Mouse (Mus musculus): Measurements from ENCODE around the gene Tnfsf10. TPM values are rescaled to one million over a fixed set of nuclear protein-coding genes. Genes with fewer than 3 reads are reported as not detected.
"Not testable (repeated sequence)": the region's sequence is repeated elsewhere in the genome, so short reads cannot be mapped to it uniquely, and the experiment has no call there.

Gene Tnfsf10
- polyA plus RNA-seq, 1 experiment from 2014 or later, result not detected

DNA sequence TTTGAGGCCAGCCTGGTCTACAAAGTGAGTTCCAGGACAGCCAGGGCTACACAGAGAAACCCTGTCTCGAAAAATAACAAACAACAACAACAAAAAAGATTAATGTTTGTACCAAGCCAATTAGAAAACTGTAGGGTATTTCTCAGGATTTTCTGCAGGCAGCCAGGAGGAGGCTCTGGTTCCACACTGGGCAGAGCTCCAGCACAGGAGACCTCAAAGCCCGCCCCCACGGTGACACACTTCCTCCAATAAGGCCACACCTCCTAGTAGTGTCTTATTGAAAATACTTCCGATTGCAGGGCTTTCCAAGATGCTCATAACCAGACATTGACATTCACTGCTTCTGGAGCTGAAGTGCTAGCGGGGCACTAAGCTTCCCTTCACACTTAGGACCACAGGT, 25.9 kb upstream of the Tnfsf10 start:
- not testable (repeated sequence) for H3K9ac ChIP-seq (replicated peaks; ENCODE audit: low read length); H3K36me3 ChIP-seq (replicated peaks; ENCODE audit: control insufficient read depth, insufficient read depth, low read depth, low read length); ATAC-seq (replicated peaks; ENCODE audit: insufficient number of reproducible peaks, low FRiP score, low TSS enrichment, low read depth); H3K4me1 ChIP-seq (ENCODE audit: control insufficient read depth, insufficient read depth, low read length); H3K9me3 ChIP-seq (replicated peaks; ENCODE audit: control insufficient read depth, low read length); H3K4me3 ChIP-seq (ENCODE audit: low read depth, low read length); H3K27me3 ChIP-seq (ENCODE audit: control insufficient read depth, insufficient read depth, low read length); H3K27ac ChIP-seq (replicated peaks; ENCODE audit: low read depth, low read length); H3K4me2 ChIP-seq (ENCODE audit: low read depth, low read length); DNase-seq (ENCODE audit: low spot score)
- 87% methylated on average over 5 of the region's 5 CpGs for WGBS

DNA sequence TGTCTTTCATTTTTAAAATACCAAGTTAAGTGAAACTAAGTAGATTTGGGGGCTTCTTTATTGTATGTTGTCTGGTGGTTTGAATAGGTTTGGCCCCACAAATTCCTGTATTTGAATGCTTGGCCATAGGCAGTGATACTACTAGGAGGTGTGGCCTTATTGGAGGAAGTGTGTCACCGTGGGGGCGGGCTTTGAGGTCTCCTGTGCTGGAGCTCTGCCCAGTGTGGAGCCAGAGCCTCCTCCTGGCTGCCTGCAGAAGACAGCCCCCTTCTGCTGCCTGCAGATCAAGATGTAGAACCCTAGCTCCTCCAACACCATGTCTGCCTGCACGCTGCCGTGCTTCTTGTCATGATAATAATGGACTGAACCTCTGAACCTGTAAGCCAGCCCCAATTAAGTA, 25.4 kb upstream of the Tnfsf10 start:
- 91% methylated on average over 4 of the region's 4 CpGs for WGBS
- H3K9ac ChIP-seq (replicated peaks; ENCODE audit: low read length); H3K4me1 ChIP-seq (ENCODE audit: control insufficient read depth, insufficient read depth, low read length); H3K27me3 ChIP-seq (ENCODE audit: control insufficient read depth, insufficient read depth, low read length); H3K36me3 ChIP-seq (replicated peaks; ENCODE audit: control insufficient read depth, insufficient read depth, low read depth, low read length); ATAC-seq (replicated peaks; ENCODE audit: insufficient number of reproducible peaks, low FRiP score, low TSS enrichment, low read depth); H3K4me3 ChIP-seq (ENCODE audit: low read depth, low read length); H3K27ac ChIP-seq (replicated peaks; ENCODE audit: low read depth, low read length); H3K9me3 ChIP-seq (replicated peaks; ENCODE audit: control insufficient read depth, low read length); DNase-seq (ENCODE audit: low spot score); H3K4me2 ChIP-seq (ENCODE audit: low read depth, low read length): not testable (repeated sequence)

DNA sequence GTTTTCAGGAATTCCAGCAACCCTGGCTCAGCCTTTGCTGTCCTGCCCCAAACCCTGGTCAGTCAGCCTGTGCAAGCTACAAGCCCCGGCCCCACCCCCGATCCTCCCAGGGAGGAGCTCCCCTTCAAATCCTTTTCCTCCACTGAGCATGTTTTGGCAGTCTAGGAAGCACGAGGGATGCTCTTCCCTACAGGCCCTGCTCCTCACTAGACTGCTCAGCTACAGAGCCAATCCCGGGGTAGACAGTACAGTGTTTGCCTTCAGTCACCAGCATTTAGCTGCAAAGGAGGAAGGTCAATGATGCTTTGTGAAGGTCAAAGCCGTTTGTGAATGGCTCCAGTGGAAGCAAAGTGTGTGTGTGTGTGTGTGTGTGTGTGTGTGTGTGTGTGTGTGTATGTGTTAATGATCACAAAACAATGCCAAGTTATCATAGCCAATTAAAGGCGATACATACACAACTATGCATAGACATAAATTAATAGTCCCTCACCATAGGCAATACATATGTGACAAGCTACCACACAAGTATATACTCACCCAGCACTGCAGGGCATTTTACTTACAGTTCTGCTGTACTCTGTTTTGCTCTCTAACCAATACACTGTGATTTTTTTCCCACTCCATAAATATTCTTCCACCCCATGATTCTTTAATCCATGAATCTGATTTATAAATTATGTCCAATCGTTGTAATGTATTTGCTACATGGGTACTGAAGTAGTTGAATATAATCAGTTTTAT, 23.0 kb upstream of the Tnfsf10 start:
- Histone ChIP-seq H3K9me3 (replicated peaks; ENCODE audit: control insufficient read depth, low read length) (no peaks in the 10 kb centered on the region), H3K4me1 (ENCODE audit: control insufficient read depth, insufficient read depth, low read length) (no peaks in the 10 kb centered on the region), H3K4me2 (ENCODE audit: low read depth, low read length) (no peak overlapping the region), H3K27me3 (ENCODE audit: control insufficient read depth, insufficient read depth, low read length) (no peaks in the 10 kb centered on the region), H3K4me3 (ENCODE audit: low read depth, low read length) (no peak overlapping the region), H3K9ac (replicated peaks; ENCODE audit: low read length) (no peak overlapping the region), H3K36me3 (replicated peaks; ENCODE audit: control insufficient read depth, insufficient read depth, low read depth, low read length) (no peaks in the 10 kb centered on the region), H3K27ac (replicated peaks; ENCODE audit: low read depth, low read length) (no peak overlapping the region)
- 65% methylated on average over 7 of the region's 7 CpGs for WGBS
- ATAC-seq (replicated peaks; ENCODE audit: insufficient number of reproducible peaks, low FRiP score, low TSS enrichment, low read depth) (no peak), DNase-seq (ENCODE audit: low spot score) (no peak)

DNA sequence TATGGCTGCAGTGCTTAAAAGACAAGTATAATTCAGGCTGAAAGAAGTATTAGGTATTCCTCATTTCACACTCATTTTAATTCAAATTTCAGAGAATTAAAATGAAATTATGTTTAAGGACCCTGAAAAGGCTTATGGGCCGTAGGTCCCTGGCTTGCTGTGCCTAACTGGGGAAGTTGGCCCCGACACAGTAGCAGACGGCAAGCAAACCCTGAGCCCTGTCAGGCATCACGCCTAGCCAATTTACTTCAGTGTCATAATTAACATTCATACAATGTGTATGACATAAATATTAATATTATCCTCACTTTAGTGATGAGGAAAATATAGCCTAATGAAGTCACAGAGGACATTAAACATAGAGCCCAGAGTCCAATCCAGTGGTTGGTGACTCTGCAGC, 16.4 kb upstream of the Tnfsf10 start:
- WGBS, result 85% methylated on average over 4 of the region's 4 CpGs

DNA sequence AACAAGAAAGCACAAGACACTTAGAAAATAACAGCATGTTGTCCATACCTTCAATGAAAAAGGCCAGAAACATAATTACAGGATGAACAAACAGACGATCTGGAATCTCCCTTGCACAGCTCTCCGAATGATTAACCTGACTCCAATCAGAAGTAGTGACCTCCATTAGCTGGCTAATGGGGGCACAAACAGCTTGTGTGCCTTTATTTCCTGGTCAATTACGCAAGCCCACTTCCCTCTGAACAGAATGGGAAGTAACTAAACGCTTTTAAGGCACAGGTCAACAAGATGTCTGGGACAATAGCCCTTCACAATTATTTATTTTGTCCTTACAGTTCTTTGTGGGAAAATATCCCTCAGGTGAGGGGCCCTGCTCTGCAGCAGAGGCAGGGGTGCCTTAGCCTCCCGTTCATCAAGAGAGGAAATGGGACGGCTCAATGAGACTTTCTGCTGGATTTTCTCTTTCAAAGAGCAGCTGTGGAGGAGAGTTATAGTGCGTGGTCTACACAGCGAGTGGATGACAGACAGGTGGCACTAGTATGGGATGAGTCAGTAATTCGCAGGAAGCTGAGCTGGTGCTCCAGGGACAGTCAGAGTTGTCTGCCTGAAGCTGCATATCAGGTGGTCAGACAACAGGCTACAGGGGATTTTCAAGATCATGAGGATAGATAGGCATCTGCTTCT, 14.3 kb upstream of the Tnfsf10 start:
- DNase-seq (ENCODE audit: low spot score), result no peak
- WGBS, result 66% methylated on average over 9 of the region's 9 CpGs
- H3K9ac ChIP-seq (replicated peaks; ENCODE audit: low read length), result no peak overlapping the region
- ATAC-seq (replicated peaks; ENCODE audit: insufficient number of reproducible peaks, low FRiP score, low TSS enrichment, low read depth), result no peak
- H3K4me3 ChIP-seq (ENCODE audit: low read depth, low read length), result no peak overlapping the region
- H3K27ac ChIP-seq (replicated peaks; ENCODE audit: low read depth, low read length), result no peak overlapping the region
- no peaks in the 10 kb centered on the region for H3K36me3 ChIP-seq (replicated peaks; ENCODE audit: control insufficient read depth, insufficient read depth, low read depth, low read length)
- H3K4me2 ChIP-seq (ENCODE audit: low read depth, low read length), result no peak overlapping the region
- H3K27me3 ChIP-seq (ENCODE audit: control insufficient read depth, insufficient read depth, low read length), result no peaks in the 10 kb centered on the region
- H3K4me1 ChIP-seq (ENCODE audit: control insufficient read depth, insufficient read depth, low read length), result no peaks in the 10 kb centered on the region
- H3K9me3 ChIP-seq (replicated peaks; ENCODE audit: control insufficient read depth, low read length), result no peaks in the 10 kb centered on the region

More for the DNA sequence above, 16.4 kb upstream of the Tnfsf10 start:
- no peaks in the 10 kb centered on the region for H3K27me3 ChIP-seq (ENCODE audit: control insufficient read depth, insufficient read depth, low read length)
- H3K4me3 ChIP-seq (ENCODE audit: low read depth, low read length), result no peak overlapping the region
- no peak overlapping the region for H3K27ac ChIP-seq (replicated peaks; ENCODE audit: low read depth, low read length)
- no peak overlapping the region for H3K4me2 ChIP-seq (ENCODE audit: low read depth, low read length)
- H3K36me3 ChIP-seq (replicated peaks; ENCODE audit: control insufficient read depth, insufficient read depth, low read depth, low read length), result no peaks in the 10 kb centered on the region
- H3K9me3 ChIP-seq (replicated peaks; ENCODE audit: control insufficient read depth, low read length), result no peaks in the 10 kb centered on the region
- DNase-seq (ENCODE audit: low spot score) (no peak), ATAC-seq (replicated peaks; ENCODE audit: insufficient number of reproducible peaks, low FRiP score, low TSS enrichment, low read depth) (no peak)
- no peak overlapping the region for H3K9ac ChIP-seq (replicated peaks; ENCODE audit: low read length)
- H3K4me1 ChIP-seq (ENCODE audit: control insufficient read depth, insufficient read depth, low read length), result no peaks in the 10 kb centered on the region

DNA sequence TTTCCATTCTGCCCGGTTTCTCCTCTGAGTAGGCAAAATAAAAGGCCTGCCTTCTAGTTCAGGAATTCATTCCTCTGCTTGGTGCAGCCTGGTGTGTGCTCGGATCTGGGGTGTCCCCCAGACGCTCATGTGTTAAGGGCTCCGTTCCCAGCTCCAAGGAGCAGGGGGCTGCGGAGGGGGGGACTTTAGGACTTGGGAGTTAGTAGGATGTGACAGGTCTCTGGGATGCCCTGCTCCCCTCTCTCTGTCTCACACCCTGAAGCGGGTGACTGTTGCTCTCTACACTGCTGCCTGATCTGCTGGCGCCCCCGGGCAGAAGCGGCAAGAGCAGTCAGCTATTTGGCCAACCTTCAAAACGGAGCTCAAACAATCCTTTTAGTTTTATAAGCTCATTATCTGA, 10.0 kb upstream of the Tnfsf10 start:
- 81% methylated on average over 10 of the region's 10 CpGs for WGBS
- Histone ChIP-seq H3K4me2 (ENCODE audit: low read depth, low read length) (no peak overlapping the region), H3K27ac (replicated peaks; ENCODE audit: low read depth, low read length) (no peak overlapping the region), H3K9ac (replicated peaks; ENCODE audit: low read length) (no peak overlapping the region), H3K9me3 (replicated peaks; ENCODE audit: control insufficient read depth, low read length) (no peaks in the 10 kb centered on the region), H3K36me3 (replicated peaks; ENCODE audit: control insufficient read depth, insufficient read depth, low read depth, low read length) (no peaks in the 10 kb centered on the region), H3K4me1 (ENCODE audit: control insufficient read depth, insufficient read depth, low read length) (no peaks in the 10 kb centered on the region), H3K4me3 (ENCODE audit: low read depth, low read length) (no peak overlapping the region), H3K27me3 (ENCODE audit: control insufficient read depth, insufficient read depth, low read length) (no peaks in the 10 kb centered on the region)
- DNase-seq (ENCODE audit: low spot score) (no peak), ATAC-seq (replicated peaks; ENCODE audit: insufficient number of reproducible peaks, low FRiP score, low TSS enrichment, low read depth) (no peak)

DNA sequence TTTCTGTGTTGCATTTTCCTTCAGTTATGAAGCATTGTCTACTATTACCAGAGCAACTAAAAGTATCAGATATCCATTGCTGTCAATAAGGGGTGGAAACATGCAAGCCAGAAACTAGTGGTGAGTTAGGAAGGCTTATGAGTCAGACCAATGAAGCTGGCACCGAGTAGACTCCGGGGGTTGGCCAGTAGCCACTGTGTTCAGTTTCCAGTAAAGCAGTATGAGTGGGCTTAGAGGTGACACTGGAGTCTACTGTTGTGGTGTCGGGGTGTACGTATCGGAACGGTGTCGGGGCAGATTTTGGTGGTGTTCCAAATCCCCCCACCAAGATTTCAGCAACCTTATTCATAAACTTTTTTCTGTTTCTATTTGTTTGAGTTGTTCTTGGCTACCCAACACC, 5.9 kb upstream of the Tnfsf10 start:
- Histone ChIP-seq H3K4me3 (ENCODE audit: low read depth, low read length) (no peak overlapping the region), H3K4me2 (ENCODE audit: low read depth, low read length) (no peak overlapping the region), H3K4me1 (ENCODE audit: control insufficient read depth, insufficient read depth, low read length) (no peaks in the 10 kb centered on the region), H3K9ac (replicated peaks; ENCODE audit: low read length) (no peak overlapping the region), H3K27ac (replicated peaks; ENCODE audit: low read depth, low read length) (no peak overlapping the region), H3K9me3 (replicated peaks; ENCODE audit: control insufficient read depth, low read length) (no peaks in the 10 kb centered on the region), H3K36me3 (replicated peaks; ENCODE audit: control insufficient read depth, insufficient read depth, low read depth, low read length) (no peaks in the 10 kb centered on the region), H3K27me3 (ENCODE audit: control insufficient read depth, insufficient read depth, low read length) (no peaks in the 10 kb centered on the region)
- DNase-seq (ENCODE audit: low spot score) (no peak), ATAC-seq (replicated peaks; ENCODE audit: insufficient number of reproducible peaks, low FRiP score, low TSS enrichment, low read depth) (no peak)
- 89% methylated on average over 7 of the region's 7 CpGs for WGBS

DNA sequence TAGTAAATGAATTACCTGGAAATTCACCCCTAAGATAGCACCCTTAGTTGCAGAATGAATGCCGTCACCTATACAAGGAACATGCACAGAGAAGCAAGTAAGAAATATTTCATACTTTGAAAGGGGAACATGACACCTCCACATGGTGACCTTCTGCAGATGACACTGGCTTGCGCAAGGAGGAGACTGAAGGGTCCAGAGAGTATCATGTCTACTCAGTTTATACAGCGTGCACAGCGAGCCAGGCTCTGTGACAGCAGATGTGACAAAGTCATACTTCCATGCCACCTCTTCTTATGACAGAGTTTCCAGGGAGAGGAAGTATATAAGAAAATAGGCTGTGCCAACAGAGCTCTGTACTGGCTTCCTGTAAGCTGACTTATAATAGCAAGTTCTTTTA, 5.4 kb upstream of the Tnfsf10 start:
- no peak overlapping the region for H3K27ac ChIP-seq (replicated peaks; ENCODE audit: low read depth, low read length)
- no peaks in the 10 kb centered on the region for H3K36me3 ChIP-seq (replicated peaks; ENCODE audit: control insufficient read depth, insufficient read depth, low read depth, low read length)
- 89% methylated on average over 4 of the region's 4 CpGs for WGBS
- H3K4me3 ChIP-seq (ENCODE audit: low read depth, low read length), result no peak overlapping the region
- ATAC-seq (replicated peaks; ENCODE audit: insufficient number of reproducible peaks, low FRiP score, low TSS enrichment, low read depth) (no peak), DNase-seq (ENCODE audit: low spot score) (no peak)
- no peaks in the 10 kb centered on the region for H3K4me1 ChIP-seq (ENCODE audit: control insufficient read depth, insufficient read depth, low read length)
- H3K27me3 ChIP-seq (ENCODE audit: control insufficient read depth, insufficient read depth, low read length), result no peaks in the 10 kb centered on the region
- H3K9me3 ChIP-seq (replicated peaks; ENCODE audit: control insufficient read depth, low read length), result no peaks in the 10 kb centered on the region
- H3K4me2 ChIP-seq (ENCODE audit: low read depth, low read length), result no peak overlapping the region
- H3K9ac ChIP-seq (replicated peaks; ENCODE audit: low read length), result no peak overlapping the region

Measured in embryonic facial prominence, embryonic 11.5 days (tissue).